Mouse (Mus musculus) cerebellum, adult 11-12 months (tissue): ENCODE measurements around the gene Cabp7.

Experiments
- DNase-seq: peaks from one replicate; pipeline ENCODE4 v3.0.0; 2022

Cabp7 gene

DNA sequence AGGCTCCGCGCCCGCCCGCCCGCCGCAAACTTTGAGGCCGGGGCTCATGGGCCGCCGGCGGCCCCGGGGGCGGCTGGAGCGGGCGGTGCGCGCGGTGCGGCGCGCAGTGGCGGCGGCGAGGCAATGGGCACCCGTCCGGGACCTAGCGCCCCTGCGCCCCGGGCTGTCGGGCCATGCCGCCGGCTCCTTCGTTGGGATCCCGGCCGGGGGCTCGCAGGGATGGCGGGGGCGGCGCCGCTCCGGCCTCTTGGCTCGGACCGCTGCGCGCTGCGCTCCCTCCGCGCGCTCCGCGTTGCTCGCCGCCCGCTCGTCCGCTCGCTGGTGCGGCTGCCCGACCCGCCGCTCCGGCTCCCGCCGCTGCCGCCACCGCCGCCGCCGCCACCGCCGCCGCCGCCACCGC, at the start of gene Cabp7:
Cabp7 (minus strand) TSS at position 46 of the 400 bp plus-strand sequence.
- DNase-seq, result no peak

GRCm38 (mm10) chr11:4793006-4793405, 46.4 kb upstream of the Cabp7 start:
- no peak for DNase-seq

- DNase-seq, result no peak
Measured at GRCm38 (mm10) chr11:4791549-4791948, 45.0 kb upstream of the Cabp7 start.

- no peak for DNase-seq
Measured at GRCm38 (mm10) chr11:4789691-4790090, 43.1 kb upstream of the Cabp7 start.

- DNase-seq, result no peak
Measured at GRCm38 (mm10) chr11:4784629-4785142, 38.1 kb upstream of the Cabp7 start.

DNA sequence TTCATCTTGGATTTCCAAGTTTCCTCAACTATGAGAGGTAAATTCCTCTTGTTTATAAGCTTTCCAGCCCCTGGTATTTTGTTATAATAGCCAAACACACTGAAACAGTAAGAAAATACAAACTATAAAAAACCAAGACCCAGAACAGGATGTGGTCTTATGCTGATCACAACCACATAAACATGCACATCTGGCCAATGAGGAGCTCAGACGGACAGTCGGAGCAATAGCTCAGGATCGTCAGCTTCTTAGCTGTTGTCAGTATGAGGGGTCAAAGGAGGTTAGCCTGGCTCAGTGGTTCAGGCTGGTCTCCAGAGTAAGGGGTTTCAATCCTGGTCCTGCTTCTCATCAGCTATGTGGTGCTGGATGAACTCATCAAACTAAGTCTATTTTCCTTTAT, 36.5 kb upstream of the Cabp7 start:
- DNase-seq, result no peak

GRCm38 (mm10) chr11:4780927-4781326, 34.3 kb upstream of the Cabp7 start:
- no peak for DNase-seq

GRCm38 (mm10) chr11:4772925-4773324, 26.3 kb upstream of the Cabp7 start:
- DNase-seq, result peak; percentile 42

DNA sequence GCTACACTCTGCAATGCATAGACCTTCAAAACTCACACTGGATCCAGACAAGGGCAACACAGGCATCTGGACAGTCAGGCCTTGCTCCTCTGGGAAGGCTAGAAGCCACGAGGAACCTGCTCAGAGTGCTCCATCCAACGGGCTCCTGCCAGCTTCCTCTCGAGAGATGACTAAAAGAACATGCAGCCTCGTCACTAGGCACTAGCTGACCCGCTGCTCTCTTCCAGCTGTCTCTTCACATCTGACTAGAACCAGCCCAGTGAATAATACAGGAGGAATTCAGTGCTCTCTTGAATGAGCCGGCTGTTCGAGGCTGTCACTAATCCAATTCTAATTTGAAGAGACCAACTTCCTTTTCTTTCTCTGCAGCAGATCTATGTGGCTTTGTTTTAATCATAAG, 25.2 kb upstream of the Cabp7 start:
- DNase-seq, result no peak

- no peak for DNase-seq
Measured at GRCm38 (mm10) chr11:4769881-4770280, 23.3 kb upstream of the Cabp7 start.

DNA sequence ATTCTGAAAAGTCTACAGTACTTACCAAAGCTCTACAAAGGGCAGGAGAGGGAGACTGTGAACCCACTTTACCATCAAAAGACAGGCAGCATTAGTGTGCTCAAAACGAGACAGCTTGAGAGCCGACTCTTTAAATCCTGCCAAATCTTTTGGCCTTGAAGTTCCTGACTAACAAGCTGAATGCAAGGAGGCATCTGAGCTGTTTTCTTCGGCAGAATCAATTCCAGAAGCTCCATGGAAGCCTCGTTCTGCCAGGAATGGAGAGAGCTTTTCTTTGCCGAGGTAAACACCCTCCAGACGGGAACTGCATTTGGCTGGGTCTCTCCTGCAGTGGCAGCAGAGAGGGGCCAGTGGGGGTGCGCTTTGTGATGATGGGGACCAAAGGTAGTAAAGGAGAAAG, 22.7 kb upstream of the Cabp7 start:
- DNase-seq, result no peak

DNA sequence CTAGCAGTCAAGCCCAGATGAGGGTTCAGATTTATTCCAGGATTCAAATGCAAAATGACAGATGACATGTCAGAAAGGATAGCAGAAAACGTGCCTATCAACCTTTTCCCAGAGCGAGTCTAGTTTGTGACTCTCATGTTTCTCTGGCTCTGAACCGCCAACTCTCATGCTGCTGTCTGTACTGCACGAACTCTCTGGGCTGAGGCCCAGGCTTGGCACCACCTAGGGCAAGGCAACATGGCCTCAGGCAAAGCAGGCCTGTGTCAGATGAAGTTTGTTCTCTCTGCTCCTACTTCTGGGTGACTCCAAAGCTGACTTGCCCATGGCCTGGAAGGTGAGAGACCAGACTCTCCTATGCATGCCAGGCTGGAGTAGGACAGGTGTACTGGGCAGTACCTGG, 21.8 kb upstream of the Cabp7 start:
- no peak for DNase-seq

- DNase-seq, result no peak
Measured at GRCm38 (mm10) chr11:4764476-4764875, 17.9 kb upstream of the Cabp7 start.

DNA sequence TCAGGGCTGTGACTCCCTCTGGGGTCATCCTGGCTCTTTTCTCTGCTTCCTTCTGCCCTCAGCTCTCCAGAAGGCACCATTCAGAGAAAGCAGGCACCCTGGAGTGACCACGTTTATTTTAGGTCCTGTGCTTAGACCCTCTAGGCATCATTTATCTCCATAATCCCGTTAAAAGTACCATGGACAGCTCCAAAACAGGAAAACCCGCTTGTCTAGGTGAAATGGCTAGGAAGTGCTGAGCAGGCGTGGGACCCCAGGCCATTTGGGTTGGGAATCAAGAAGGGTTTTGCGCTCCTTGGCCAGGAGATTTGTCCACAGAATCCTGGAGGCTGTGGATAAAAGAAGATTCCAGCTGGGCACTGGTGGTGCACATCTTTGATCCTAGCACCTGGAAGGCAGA, 17.1 kb upstream of the Cabp7 start:
- no peak for DNase-seq

DNA sequence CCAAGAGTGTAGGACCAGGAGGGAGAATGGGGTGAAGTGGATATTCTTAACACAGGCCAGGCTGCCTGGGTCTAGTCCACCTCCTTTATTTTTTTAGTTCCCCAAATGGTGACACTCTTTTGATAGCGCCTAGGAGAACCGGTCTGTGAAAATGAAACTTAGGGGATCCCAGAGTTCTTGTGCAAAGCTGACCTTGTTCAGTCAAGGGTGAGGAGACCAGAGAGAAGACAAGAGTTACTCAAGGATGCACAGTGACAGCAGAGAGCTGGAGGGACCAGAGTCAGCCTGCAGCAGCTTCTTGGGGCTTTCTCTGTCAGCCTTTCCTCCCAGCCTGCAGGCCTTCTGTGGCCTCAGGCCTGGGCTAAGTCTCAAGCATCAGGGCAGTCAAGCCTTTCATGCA, 15.9 kb upstream of the Cabp7 start:
- no peak for DNase-seq

DNA sequence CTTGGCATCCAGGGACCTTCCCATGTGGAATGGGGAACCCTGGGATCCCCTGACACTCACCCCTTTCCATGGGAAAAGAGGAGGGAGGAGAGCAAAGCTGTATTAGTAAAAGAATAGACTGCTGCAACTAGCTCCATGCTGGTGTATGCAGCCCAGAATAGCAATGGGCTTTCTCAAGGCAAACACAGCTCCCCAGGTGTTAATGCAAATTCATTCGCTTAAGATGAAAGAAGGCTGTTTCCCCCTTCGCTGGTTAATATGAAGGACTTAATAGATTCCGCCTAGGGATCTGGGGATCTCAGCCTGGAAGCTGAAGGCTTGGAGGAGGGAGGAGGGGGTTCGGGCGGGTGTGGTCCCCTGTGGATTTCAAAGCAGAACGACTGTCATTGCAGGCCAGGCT, 15.4 kb upstream of the Cabp7 start:
- no peak for DNase-seq

DNA sequence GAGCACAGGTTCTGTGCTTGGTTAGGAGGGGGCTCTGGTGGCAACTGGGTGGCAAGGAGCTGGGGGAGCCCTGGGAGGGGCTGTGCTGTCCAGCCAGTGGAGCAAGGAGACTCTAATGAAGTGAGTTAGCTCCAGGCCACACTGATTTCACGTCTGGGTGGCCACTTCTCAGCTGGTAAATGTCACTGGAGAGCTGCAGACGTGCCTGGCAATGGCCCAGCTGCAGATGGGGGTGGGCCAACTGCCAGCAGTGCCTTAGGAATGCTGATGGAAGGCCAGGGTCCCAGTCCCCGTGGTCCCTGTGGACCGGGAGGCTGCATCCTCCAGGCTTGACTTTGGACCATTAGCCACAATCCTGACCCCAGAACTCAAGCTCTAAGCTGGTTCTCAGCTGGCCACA, 13.9 kb upstream of the Cabp7 start:
- DNase-seq, result no peak

- DNase-seq, result no peak
Measured at GRCm38 (mm10) chr11:4757789-4758158, 11.2 kb upstream of the Cabp7 start.

GRCm38 (mm10) chr11:4756984-4757788, 10.6 kb upstream of the Cabp7 start:
- DNase-seq, result no peak

- no peak for DNase-seq
Measured at GRCm38 (mm10) chr11:4756460-4756859, 9.9 kb upstream of the Cabp7 start.

- DNase-seq, result no peak
Measured at GRCm38 (mm10) chr11:4754867-4755266, 8.3 kb upstream of the Cabp7 start.

- DNase-seq, result no peak
Measured at GRCm38 (mm10) chr11:4754036-4754435, 7.5 kb upstream of the Cabp7 start.

- DNase-seq, result no peak
Measured at GRCm38 (mm10) chr11:4752836-4753235, 6.3 kb upstream of the Cabp7 start.

- no peak for DNase-seq
Measured at GRCm38 (mm10) chr11:4750263-4750662, 3.7 kb upstream of the Cabp7 start.

- DNase-seq, result no peak
Measured at GRCm38 (mm10) chr11:4747285-4747684, 707 bp upstream of the Cabp7 start.
